Mouse (Mus musculus) CH12.LX (cell line): ENCODE data around the gene BC030867.

Experiments used
- CHD2 ChIP-seq: IDR thresholded peaks from 2 replicates; pipeline ENCODE4 v1.6.1; 2011; ENCODE audit warnings: low read length, improper control_type of control experiment
- CTCF ChIP-seq, 2 experiments: IDR thresholded peaks in 1 of 2; conservative IDR thresholded peaks in 1 of 2; 2 replicates each; pipeline ENCODE4 v1.5.1; 2011 to 2012; ENCODE audit warnings: low read depth in 2 of 2, low read length in 2 of 2, improper control_type of control experiment in 1 of 2, inconsistent platforms in 1 of 2, mild to moderate bottlenecking in 1 of 2, moderate library complexity in 1 of 2
- GABPA ChIP-seq: IDR thresholded peaks from 2 replicates; pipeline ENCODE4 v1.6.1; 2012; ENCODE audit warnings: low read depth, low read length, improper control_type of control experiment, inconsistent platforms; ENCODE audit not compliant: insufficient replicate concordance
- POLR2A ChIP-seq: IDR thresholded peaks from 2 replicates; pipeline ENCODE4 v1.6.1; 2011; ENCODE audit warnings: low read depth, mild to moderate bottlenecking, improper control_type of control experiment, low read length
- RCOR1 ChIP-seq: conservative IDR thresholded peaks from 2 replicates; pipeline ENCODE4 v1.6.1; 2012; ENCODE audit warnings: low read depth, mild to moderate bottlenecking, inconsistent platforms, low read length, improper control_type of control experiment
- UBTF ChIP-seq: IDR thresholded peaks from 2 replicates; pipeline ENCODE4 v1.6.1; 2012; ENCODE audit warnings: low read depth, mild to moderate bottlenecking, inconsistent platforms, low read length, improper control_type of control experiment, moderate library complexity
- USF2 ChIP-seq: conservative IDR thresholded peaks from 2 replicates; pipeline ENCODE4 v1.6.1; 2011; ENCODE audit warnings: low read depth, low read length, improper control_type of control experiment

GRCm38 (mm10) chr11:102229331-102229953 lies 19.2 kb upstream of the BC030867 start:
- TF ChIP-seq USF2 (no peak), GABPA (no peak), POLR2A (no peak), CHD2 (no peak), CTCF (conservative IDR thresholded peaks at IDR 0.05 in 1 of 2, IDR thresholded peaks at IDR 0.05 in 1 of 2; ENCODE audit: low read depth in 2 of 2, low read length in 2 of 2) (no peak), RCOR1 (no peak), UBTF (no peak)
